Mouse (Mus musculus) pancreas, adult 10 weeks (tissue): Measurements from ENCODE around the gene Olfr1502. TPM values are rescaled to one million over a fixed set of nuclear protein-coding genes. Genes with fewer than 3 reads are reported as not detected.

Experiments
- polyA plus RNA-seq: library from polyadenylated mRNA; stranded (reverse); fragments of 350-450 nt; fragmentation: Illumina TruSeq; extraction: RNeasy Lipid Tissue Mini Kit (QIAGEN cat#74804); gene quantifications from one replicate; pipeline ENCODE4 v1.2.3, GENCODE M21; 2015; ENCODE audit warnings: low read depth, low replicate concordance; ENCODE audit not compliant: insufficient read depth

Olfr1502 gene
- polyA plus RNA-seq: not detected

DNA sequence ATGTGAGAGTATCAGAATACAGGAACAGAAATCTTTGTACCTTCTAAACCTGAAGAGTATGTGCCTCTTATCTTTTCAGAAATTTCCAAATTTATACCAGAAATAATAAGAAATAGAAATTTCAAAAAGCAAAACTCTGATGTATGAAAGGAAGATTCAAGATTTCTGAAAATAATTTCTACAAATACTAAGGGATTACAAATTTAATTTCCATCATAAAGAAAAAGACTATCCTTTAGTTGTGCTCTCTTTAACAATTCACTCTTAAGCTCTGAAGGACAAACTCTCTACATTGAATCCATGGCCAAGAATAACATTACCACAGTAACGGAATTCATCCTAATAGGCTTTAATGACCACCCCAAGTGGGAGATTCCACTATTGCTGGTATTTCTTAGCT lies at the start of gene Olfr1502:
TSS of gene Olfr1502 (plus strand) at position 301 of the 400 bp plus-strand sequence.

DNA sequence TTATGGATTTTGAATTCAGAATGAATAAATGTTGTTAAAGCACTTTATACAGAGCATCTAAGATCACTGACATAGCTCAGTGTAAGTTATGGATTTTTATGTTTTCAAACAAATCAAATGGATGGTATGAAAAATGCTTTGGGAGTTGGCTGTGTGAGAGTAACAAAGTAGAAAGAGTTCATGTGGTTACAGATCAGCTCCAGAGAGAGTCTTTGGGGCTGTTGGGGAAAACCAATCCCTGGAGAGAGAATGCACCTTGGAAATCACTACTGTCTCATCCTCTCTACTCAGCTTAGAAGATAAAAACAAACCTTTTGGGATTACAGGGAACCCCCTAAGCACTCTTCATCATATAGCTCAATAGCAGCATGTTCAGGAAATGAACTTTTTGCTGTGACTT lies 42.2 kb upstream of the Olfr1502 start, which contains the start of gene Olfr1499:
TSS of gene Olfr1499 (minus strand) at position 101 of the 400 bp plus-strand sequence.

DNA sequence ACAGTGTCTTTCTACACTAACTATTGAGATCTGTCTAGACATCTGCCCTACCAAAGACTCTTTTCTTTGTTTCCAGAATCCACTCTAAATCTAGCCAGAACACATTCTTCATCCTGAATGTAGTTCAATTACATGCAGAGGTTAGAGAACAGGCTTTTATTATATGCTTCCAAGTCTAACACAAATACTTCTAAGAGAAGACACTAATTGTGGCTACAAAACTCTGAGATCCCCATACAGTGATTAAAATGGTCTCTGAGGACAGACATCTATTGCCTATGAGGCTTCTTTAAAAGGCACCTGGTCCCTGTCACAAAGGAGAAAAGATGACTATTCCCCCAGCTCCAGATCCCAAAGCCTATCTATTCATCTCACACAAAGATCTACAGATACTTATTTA lies 31.2 kb upstream of the Olfr1502 start, which contains the start of gene Olfr1500:
TSS of gene Olfr1500 (minus strand) at position 101 of the 400 bp plus-strand sequence.

GRCm38 (mm10) chr19:13850592-13850991 lies 11.0 kb upstream of the Olfr1502 start, which contains the start of gene Olfr1501:
Olfr1501 (minus strand) TSS chr19:13850692.

DNA sequence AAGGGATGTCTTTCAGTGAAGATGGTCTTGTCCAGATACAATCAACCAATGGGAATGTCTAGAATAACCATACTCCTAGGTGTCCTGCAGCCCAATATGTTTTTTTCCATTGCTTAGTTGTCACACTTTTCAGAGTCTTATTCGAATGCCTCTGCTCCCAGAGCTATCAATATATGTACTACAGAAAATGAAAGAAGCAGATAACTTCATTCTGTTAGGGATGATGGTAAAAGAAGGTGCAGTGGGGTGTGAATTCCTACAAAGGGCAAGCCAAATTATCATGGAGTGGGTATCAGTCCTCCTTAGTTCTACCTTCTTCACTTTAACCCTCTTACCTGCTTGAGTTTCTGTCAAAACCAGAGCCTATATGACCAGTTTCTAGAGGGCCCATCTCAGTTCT lies 36.2 kb downstream of the Olfr1502 start, which contains the start of gene Olfr1504:
TSS of gene Olfr1504 (minus strand) at position 101 of the 400 bp plus-strand sequence.

Other genes with a start within 250 kb of the Olfr1502 start
- gene Olfr1487, start 244.4 kb upstream of the Olfr1502 start, polyA plus RNA-seq: not detected
- gene Olfr1489, start 230.2 kb upstream of the Olfr1502 start, polyA plus RNA-seq: not detected
- not detected for gene Olfr1490, start 210.7 kb upstream of the Olfr1502 start, polyA plus RNA-seq
- not detected for gene Olfr1491, start 164.5 kb upstream of the Olfr1502 start, polyA plus RNA-seq
- not detected for gene Olfr1493-ps1, start 138.5 kb upstream of the Olfr1502 start, polyA plus RNA-seq
- gene Olfr1494, start 122.1 kb upstream of the Olfr1502 start, polyA plus RNA-seq: not detected
- not detected for gene Olfr1495, start 97.2 kb upstream of the Olfr1502 start, polyA plus RNA-seq
- not detected for gene Olfr1496, start 83.9 kb upstream of the Olfr1502 start, polyA plus RNA-seq
- gene Olfr1497, start 63.6 kb upstream of the Olfr1502 start, polyA plus RNA-seq: not detected
- not detected for gene Olfr1499, start 42.3 kb upstream of the Olfr1502 start, polyA plus RNA-seq
- not detected for gene Olfr1500, start 31.3 kb upstream of the Olfr1502 start, polyA plus RNA-seq
- gene Olfr1501, start 11.1 kb upstream of the Olfr1502 start, polyA plus RNA-seq: not detected
- gene Olfr1504, start 36.1 kb downstream of the Olfr1502 start, polyA plus RNA-seq: not detected
- not detected for gene Olfr1505, start 51.7 kb downstream of the Olfr1502 start, polyA plus RNA-seq